Mouse (Mus musculus) intestine, embryonic 14.5 days (tissue): ENCODE measurements around the gene Cpt2. TPM values are rescaled to one million over a fixed set of nuclear protein-coding genes. Genes with fewer than 3 reads are reported as not detected.

Experiments
- ATAC-seq: fragments of 200-750 bp; cut with Nextera tagmentation; replicated peaks from 2 replicates; pipeline ENCODE4 v1.8.0; 2017; ENCODE audit warnings: low read depth, moderate number of reproducible peaks, moderate TSS enrichment, moderate library complexity; ENCODE audit not compliant: low FRiP score, low TSS enrichment
- DNase-seq: peaks from one replicate; pipeline ENCODE4 v3.0.0-alpha.2; 2018; ENCODE audit warnings: low spot score
- H3K27ac ChIP-seq: fragments of 300-500 bp; sonication (generic); 2 replicates; pipeline ENCODE4 v1.5.1; 2014; ENCODE audit warnings: low read depth, mild to moderate bottlenecking, control low read depth
- H3K27me3 ChIP-seq: fragments of 300-500 bp; sonication (generic); replicated peaks from 2 replicates; pipeline ENCODE4 v1.6.1; 2014; ENCODE audit warnings: low read length, control low read depth; ENCODE audit not compliant: control insufficient read depth, insufficient read depth
- H3K36me3 ChIP-seq: fragments of 300-500 bp; sonication (generic); 2 replicates; pipeline ENCODE4 v1.6.1; 2014; ENCODE audit warnings: low read length, control low read depth; ENCODE audit not compliant: control insufficient read depth, insufficient read depth
- H3K4me1 ChIP-seq: fragments of 300-500 bp; sonication (generic); replicated peaks from 2 replicates; pipeline ENCODE4 v1.6.1; 2014; ENCODE audit warnings: low read length, control low read depth, mixed read lengths; ENCODE audit not compliant: control insufficient read depth, insufficient read depth
- H3K4me2 ChIP-seq: fragments of 300-500 bp; sonication (generic); 2 replicates; pipeline ENCODE4 v1.6.1; 2014; ENCODE audit warnings: low read length
- H3K4me3 ChIP-seq: fragments of 300-500 bp; sonication (generic); 2 replicates; pipeline ENCODE4 v1.5.1; 2014; ENCODE audit warnings: low read depth, low read length, control low read depth, mixed read lengths
- H3K9ac ChIP-seq: fragments of 300-500 bp; sonication (generic); 2 replicates; pipeline ENCODE4 v1.6.1; 2014; ENCODE audit warnings: mild to moderate bottlenecking, low read length
- H3K9me3 ChIP-seq: fragments of 300-500 bp; sonication (generic); 2 replicates; pipeline ENCODE4 v1.6.1; 2016; ENCODE audit warnings: low read length, control low read depth; ENCODE audit not compliant: control insufficient read depth
- WGBS: fragments of 180-500 bp; shearing (Covaris S2); extraction: QIAGEN DNeasy Blood & Tissue Kit; methylation state at CpG from one replicate; pipeline ENCODE4 v1.1.7; 2014; 5-methylcytosine and 5-hydroxymethylcytosine counted together
- polyA plus RNA-seq: library from polyadenylated mRNA; unstranded; fragments of >200 nt; fragmentation: Nextera tagmentation; extraction: Ambion mirVana; gene quantifications from 2 replicates; pipeline ENCODE4 v1.2.1, GENCODE M21; 2014

Cpt2 gene
- polyA plus RNA-seq, 1 experiment from 2014 or later, result 66.6 TPM

DNA sequence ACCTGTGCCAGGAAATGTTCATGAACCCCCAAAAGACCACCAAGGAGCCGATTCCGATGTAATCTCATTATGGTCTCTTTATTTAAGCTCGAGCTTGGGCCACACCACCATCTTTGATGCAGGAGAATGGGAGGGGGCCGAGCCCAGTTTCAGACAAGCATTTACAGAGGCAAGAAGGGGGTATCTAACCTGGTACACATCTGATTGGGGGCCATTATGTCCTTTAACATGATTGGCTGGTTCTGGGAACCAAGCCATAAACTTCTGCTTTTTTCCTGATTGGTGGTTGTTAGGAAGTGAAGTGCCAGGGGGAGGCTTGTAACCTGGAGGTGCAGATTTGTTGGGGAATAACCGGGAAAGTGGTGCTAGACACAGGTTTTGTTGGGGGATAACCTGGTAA lies 32.3 kb upstream of the Cpt2 start:
- DNase-seq (no peak), ATAC-seq (no peak)
- Histone ChIP-seq H3K4me2 (no peak overlapping the region), H3K9ac (no peak overlapping the region), H3K9me3 (no peaks in the 10 kb centered on the region), H3K27me3 (no peaks in the 10 kb centered on the region), H3K27ac (no peak overlapping the region), H3K4me3 (no peak overlapping the region), H3K36me3 (no peaks in the 10 kb centered on the region), H3K4me1 (no peaks in the 10 kb centered on the region)
- WGBS, result 68% methylated on average over 5 of the region's 5 CpGs

DNA sequence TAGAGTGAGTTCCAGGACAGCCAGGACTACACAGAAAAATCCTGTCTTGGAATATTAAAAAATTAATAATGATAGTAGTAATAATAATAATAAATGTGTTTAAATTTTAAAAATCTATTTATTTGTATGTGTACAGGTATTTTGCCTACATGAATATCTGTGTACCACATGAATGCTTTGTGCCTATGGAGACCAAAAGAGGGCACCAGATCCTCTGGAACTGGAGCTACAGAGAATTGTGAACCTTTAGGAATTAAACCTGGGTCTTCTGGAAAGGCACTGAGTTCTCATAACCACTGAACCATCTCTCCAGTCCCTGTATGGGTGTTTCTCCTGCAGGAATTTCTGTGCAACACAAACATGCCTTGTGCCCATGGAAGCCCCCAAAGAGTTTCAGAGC lies 29.4 kb upstream of the Cpt2 start:
- H3K27me3 ChIP-seq, result no peaks in the 10 kb centered on the region
- DNase-seq (no peak), ATAC-seq (no peak)
- H3K9me3 ChIP-seq, result no peaks in the 10 kb centered on the region
- no peak overlapping the region for H3K4me2 ChIP-seq
- no peak overlapping the region for H3K27ac ChIP-seq
- H3K9ac ChIP-seq, result no peak overlapping the region
- H3K36me3 ChIP-seq, result no peaks in the 10 kb centered on the region
- H3K4me3 ChIP-seq, result no peak overlapping the region
- no peaks in the 10 kb centered on the region for H3K4me1 ChIP-seq

DNA sequence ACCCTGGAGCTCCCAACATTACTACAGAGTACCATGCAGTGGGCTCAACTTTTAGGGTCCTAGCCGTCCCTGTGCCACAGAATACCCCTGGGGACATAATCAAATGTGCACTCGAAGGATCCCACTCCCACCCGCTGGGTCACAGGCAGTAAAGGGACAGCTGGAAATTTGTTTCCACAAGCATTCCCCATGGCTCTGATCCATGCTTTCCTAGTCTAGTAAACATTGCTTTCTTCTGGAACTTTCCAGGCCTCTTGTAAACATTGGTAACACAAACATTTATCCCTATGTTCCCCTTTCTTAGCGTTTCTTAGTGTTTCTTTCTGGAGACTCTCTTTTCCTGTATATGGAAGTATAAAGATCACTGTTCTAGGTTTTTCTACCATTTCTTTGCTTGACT lies 26.5 kb upstream of the Cpt2 start:
- no peaks in the 10 kb centered on the region for H3K4me1 ChIP-seq
- DNase-seq, result no peak
- no peak overlapping the region for H3K4me3 ChIP-seq
- H3K9ac ChIP-seq, result no peak overlapping the region
- no peak overlapping the region for H3K4me2 ChIP-seq
- WGBS, result 67% methylated on average over 4 of the region's 4 CpGs
- H3K27me3 ChIP-seq, result no peaks in the 10 kb centered on the region
- no peaks in the 10 kb centered on the region for H3K36me3 ChIP-seq
- H3K27ac ChIP-seq, result no peak overlapping the region
- H3K9me3 ChIP-seq, result no peaks in the 10 kb centered on the region
- no peak for ATAC-seq

DNA sequence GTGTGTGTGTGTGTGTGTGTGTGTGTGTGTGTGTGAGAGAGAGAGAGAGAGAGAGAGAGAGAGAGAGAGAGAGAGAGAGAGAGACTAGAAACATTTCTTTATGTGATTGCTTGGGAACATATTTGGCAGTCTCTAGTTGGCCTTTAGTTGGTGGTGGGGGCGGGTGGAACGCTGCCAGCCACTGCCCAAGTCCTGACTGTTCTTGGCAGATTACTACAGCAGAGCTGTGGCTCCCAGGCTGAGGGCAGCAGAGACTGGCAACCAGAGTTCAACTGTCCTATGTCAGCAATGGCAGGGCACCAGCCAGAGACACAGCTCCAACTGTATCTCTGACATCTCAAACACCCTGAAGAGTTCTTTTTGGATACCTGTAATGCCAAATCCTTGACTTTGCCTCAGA lies 20.7 kb upstream of the Cpt2 start:
- 88% methylated on average over 2 of the region's 2 CpGs for whole genome bisulfite sequencing
- H3K4me3 ChIP-seq, result no peak overlapping the region

DNA sequence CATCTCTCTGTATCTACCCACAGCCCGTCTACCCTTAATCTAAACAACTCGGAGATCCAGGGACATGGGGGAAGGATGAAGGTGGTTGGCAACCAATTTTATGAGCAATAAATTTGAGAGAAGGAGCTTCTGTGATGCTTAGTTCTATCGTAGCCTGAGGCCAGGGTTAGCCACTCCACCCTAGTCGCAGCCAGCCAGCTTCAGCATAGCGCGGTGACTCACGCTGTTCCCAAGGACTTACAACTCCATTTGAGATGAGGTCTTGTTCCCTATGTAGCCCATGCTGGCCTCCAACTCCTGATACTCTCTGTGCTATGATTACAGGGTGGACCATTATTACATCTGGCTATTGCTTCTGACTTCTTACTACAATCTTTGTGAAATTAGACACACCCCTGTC lies 19.3 kb upstream of the Cpt2 start:
- Histone ChIP-seq H3K27me3 (no peaks in the 10 kb centered on the region), H3K4me2 (no peak overlapping the region), H3K9ac (no peak overlapping the region), H3K36me3 (no peaks in the 10 kb centered on the region), H3K27ac (no peak overlapping the region; the same call in 1 of the 2 replicates), H3K4me3 (no peak overlapping the region), H3K4me1 (0 out of 2 replicates have a peak, but pooled peaks cover 3% of the 10 kb centered on the region), H3K9me3 (no peaks in the 10 kb centered on the region)
- WGBS, result 68% methylated on average over 7 of the region's 7 CpGs
- DNase-seq (no peak), ATAC-seq (no peak)

More for the DNA sequence above, 20.7 kb upstream of the Cpt2 start:
- no peak overlapping the region for H3K27ac ChIP-seq
- no peak overlapping the region for H3K4me2 ChIP-seq
- ATAC-seq (no peak), DNase-seq (no peak)
- H3K4me1 ChIP-seq, result no peaks in the 10 kb centered on the region
- no peaks in the 10 kb centered on the region for H3K36me3 ChIP-seq
- H3K9ac ChIP-seq, result no peak overlapping the region
- H3K9me3 ChIP-seq, result no peaks in the 10 kb centered on the region
- no peaks in the 10 kb centered on the region for H3K27me3 ChIP-seq

DNA sequence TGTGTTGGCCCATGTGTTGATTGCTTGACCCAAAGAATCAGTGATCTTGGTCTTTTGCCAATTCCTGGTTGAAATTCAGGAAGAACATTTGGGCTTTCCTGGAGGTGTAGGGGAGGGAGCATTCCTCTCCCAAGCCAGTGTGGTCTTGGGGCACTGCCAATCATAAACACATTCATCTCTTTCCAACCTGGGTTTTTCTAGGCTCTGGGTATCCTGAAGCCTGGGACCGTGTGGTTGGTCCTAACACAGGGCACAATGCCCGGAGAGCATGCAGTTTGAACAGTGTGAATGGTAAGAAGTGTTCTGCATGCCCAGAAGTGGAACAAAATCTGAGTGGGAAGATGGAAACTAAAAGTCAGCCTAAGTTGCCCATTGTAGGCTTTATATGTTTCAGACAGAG lies 14.7 kb upstream of the Cpt2 start:
- no peak for DNase-seq
- no peak for ATAC-seq
- H3K4me2 ChIP-seq, result no peak overlapping the region
- 77% methylated on average over 2 of the region's 2 CpGs for WGBS
- no peaks in the 10 kb centered on the region for H3K9me3 ChIP-seq
- H3K4me3 ChIP-seq, result no peak overlapping the region
- peak overlapping the region; percentile 77 for H3K27ac ChIP-seq
- no peaks in the 10 kb centered on the region for H3K27me3 ChIP-seq
- 0 out of 2 replicates have a peak, but pooled peaks cover 3% of the 10 kb centered on the region for H3K4me1 ChIP-seq
- no peak overlapping the region for H3K9ac ChIP-seq
- no peaks in the 10 kb centered on the region for H3K36me3 ChIP-seq

DNA sequence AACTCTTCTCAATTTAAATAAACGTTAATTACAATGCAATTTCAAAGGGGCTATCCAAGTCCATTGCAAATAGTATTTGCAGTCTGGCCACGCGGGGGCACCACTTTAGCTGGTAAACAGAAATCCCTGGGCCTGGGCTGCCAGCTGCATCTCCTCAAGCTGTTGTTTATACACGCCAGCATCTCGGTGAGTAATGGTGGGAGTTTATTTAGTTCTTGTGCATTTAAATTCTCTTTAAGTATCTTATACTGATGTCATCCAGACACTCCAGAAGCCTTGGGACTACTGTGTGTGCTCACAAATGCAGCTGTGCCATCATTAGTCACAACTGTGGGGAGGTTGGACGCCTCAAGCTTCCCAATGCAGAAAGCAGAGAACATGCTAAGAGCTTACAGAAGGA lies 13.9 kb upstream of the Cpt2 start:
- DNase-seq (peak; percentile 87), ATAC-seq (peak; percentile 77)
- Histone ChIP-seq H3K27me3 (no peaks in the 10 kb centered on the region), H3K4me1 (0 out of 2 replicates have a peak, but pooled peaks cover 3% of the 10 kb centered on the region), H3K4me2 (no peak overlapping the region), H3K27ac (peak overlapping the region; percentile 77; the same call in 1 of the 2 replicates), H3K9ac (no peak overlapping the region), H3K36me3 (no peaks in the 10 kb centered on the region), H3K4me3 (no peak overlapping the region), H3K9me3 (no peaks in the 10 kb centered on the region)
- 9% methylated on average over 6 of the region's 6 CpGs for WGBS

DNA sequence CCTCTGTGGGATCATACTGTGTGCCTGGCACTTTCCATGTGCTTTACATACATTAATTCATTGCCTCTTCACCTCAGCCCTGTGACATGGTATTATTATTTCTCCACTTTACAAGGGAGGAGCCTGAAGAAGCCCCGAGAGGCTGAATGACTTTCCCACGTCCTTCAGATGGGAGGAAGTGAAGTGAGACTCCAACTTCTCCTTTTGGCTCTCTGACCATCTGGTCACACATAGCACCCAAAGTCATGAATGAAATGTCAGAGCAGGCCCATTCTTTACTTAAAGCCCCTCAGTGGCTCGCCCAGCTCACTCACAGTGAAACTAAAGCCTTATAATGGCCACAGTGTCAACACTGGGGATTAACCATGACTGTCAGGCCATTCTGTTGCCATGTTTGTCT lies 11.8 kb upstream of the Cpt2 start:
- Histone ChIP-seq H3K27ac (no peak overlapping the region), H3K36me3 (no peaks in the 10 kb centered on the region), H3K4me1 (0 out of 2 replicates have a peak, but pooled peaks cover 3% of the 10 kb centered on the region), H3K4me2 (no peak overlapping the region), H3K9me3 (no peaks in the 10 kb centered on the region), H3K27me3 (no peaks in the 10 kb centered on the region), H3K9ac (no peak overlapping the region), H3K4me3 (no peak overlapping the region)
- 71% methylated on average over 3 of the region's 3 CpGs for WGBS
- ATAC-seq (no peak), DNase-seq (no peak)

DNA sequence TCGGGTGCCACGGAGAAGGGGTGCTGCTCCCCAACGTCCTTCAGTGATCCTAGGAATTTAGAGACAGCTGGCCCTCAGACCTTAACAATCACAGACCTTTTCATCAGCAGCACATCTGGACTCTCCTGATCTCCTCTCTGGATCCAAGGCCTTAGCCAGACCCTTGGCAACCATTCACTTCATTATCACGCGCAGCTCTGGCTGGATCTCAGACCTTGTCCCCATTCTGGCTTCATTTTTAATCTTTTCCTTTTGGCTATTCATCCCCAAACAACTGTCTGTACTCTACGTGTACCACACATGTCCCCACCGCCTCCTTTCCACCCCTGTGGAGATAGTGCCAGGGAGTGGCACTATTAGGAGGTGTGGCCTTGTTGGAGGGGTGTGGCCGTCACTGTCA lies 9.8 kb upstream of the Cpt2 start:
- Histone ChIP-seq H3K9ac (no peak overlapping the region), H3K27ac (no peak overlapping the region), H3K4me2 (no peak overlapping the region), H3K9me3 (no peaks in the 10 kb centered on the region), H3K36me3 (no peaks in the 10 kb centered on the region), H3K27me3 (no peaks in the 10 kb centered on the region), H3K4me3 (no peak overlapping the region), H3K4me1 (0 out of 2 replicates have a peak, but pooled peaks cover 3% of the 10 kb centered on the region)
- ATAC-seq, result no peak
- 78% methylated on average over 8 of the region's 8 CpGs for WGBS
- DNase-seq, result no peak
